Mouse (Mus musculus): ENCODE data around the gene Snd1. TPM values are rescaled to one million over a fixed set of nuclear protein-coding genes. Genes with fewer than 3 reads are reported as not detected.

Snd1 gene
- polyA plus RNA-seq, 1 experiment from 2014 or later: 104 TPM

DNA sequence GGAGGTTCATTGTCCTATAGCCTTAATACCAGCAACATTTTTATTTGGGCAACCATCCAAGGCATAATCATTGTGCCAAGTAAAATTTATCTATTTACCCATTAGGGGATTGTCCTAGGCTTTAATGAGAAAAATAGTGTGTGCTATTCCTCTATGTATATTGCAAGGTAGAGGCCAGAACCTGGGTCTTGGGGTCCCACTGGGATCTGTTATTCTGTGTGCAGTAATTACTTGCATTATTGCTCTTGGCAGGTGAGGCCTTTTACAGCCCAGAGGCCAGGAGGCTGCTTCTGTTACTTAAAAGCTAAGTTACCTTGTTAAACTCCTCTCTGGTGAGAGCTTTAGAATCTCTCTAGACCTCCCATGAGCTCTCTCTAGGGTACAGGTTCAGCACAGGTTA, 16.3 kb downstream of the Snd1 start:
- Histone ChIP-seq H3K4me2 (ENCODE audit: low read depth, low read length, severe bottlenecking) (no peak overlapping the region), H3K9ac (ENCODE audit: low read length) (no peak overlapping the region), H3K27me3 (ENCODE audit: control insufficient read depth, insufficient read depth, low read length) (no peaks in the 10 kb centered on the region), H3K4me1 (replicated peaks; ENCODE audit: control insufficient read depth, insufficient read depth, low read length) (no peaks in the 10 kb centered on the region), H3K36me3 (ENCODE audit: control insufficient read depth, insufficient read depth, low read length) (no peaks in the 10 kb centered on the region; the same call in 1 of the 2 replicates), H3K9me3 (ENCODE audit: control insufficient read depth, low read length) (no peaks in the 10 kb centered on the region; the same call in 1 of the 2 replicates), H3K27ac (ENCODE audit: low read depth, low read length) (no peak overlapping the region), H3K4me3 (ENCODE audit: low read depth, low read length) (no peak overlapping the region)
- DNase-seq (ENCODE audit: low spot score) (no peak), ATAC-seq (replicated peaks; ENCODE audit: low FRiP score) (no peak)

DNA sequence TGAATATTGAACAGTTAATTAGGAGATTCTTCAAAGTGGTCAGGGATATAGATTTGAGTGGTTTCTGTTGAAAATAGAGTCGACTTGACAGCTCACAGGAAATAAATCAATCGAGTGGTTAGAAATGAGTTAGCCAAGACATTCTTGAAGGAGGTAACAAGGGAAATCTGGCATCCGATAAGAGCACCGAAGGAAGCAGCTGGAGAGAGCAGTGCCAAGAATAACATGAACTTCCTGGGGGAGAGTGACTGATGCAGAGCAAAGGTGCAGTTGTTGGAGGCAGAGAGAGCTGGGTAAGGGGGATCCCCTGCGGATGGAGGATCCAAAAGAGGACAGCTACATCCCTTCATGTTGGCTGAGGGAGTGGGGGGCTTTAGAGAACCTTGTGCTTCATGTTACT, 22.9 kb downstream of the Snd1 start:
- no peak for ATAC-seq (replicated peaks; ENCODE audit: low FRiP score)

GRCm38 (mm10) chr6:28502576-28502975, 27.6 kb downstream of the Snd1 start:
- Histone ChIP-seq H3K27me3 (ENCODE audit: control insufficient read depth, insufficient read depth, low read length) (no peaks in the 10 kb centered on the region), H3K9me3 (ENCODE audit: control insufficient read depth, low read length) (no peaks in the 10 kb centered on the region), H3K4me2 (ENCODE audit: low read depth, low read length, severe bottlenecking) (no peak overlapping the region), H3K9ac (ENCODE audit: low read length) (no peak overlapping the region), H3K27ac (ENCODE audit: low read depth, low read length) (no peak overlapping the region), H3K36me3 (ENCODE audit: control insufficient read depth, insufficient read depth, low read length) (no peaks in the 10 kb centered on the region), H3K4me3 (ENCODE audit: low read depth, low read length) (no peak overlapping the region), H3K4me1 (replicated peaks; ENCODE audit: control insufficient read depth, insufficient read depth, low read length) (no peaks in the 10 kb centered on the region)
- no peak for ATAC-seq (replicated peaks; ENCODE audit: low FRiP score)
- WGBS: 88% methylated on average over 7 of the region's 7 CpGs
- DNase-seq (ENCODE audit: low spot score): no peak

More for the DNA sequence above, 22.9 kb downstream of the Snd1 start:
- DNase-seq (ENCODE audit: low spot score): no peak
- Histone ChIP-seq H3K4me3 (ENCODE audit: low read depth, low read length) (no peak overlapping the region), H3K9me3 (ENCODE audit: control insufficient read depth, low read length) (no peaks in the 10 kb centered on the region; the same call in 1 of the 2 replicates), H3K27me3 (ENCODE audit: control insufficient read depth, insufficient read depth, low read length) (no peaks in the 10 kb centered on the region), H3K27ac (ENCODE audit: low read depth, low read length) (no peak overlapping the region), H3K4me2 (ENCODE audit: low read depth, low read length, severe bottlenecking) (no peak overlapping the region), H3K36me3 (ENCODE audit: control insufficient read depth, insufficient read depth, low read length) (no peaks in the 10 kb centered on the region; the same call in 1 of the 2 replicates), H3K4me1 (replicated peaks; ENCODE audit: control insufficient read depth, insufficient read depth, low read length) (no peaks in the 10 kb centered on the region), H3K9ac (ENCODE audit: low read length) (no peak overlapping the region)
- whole genome bisulfite sequencing: 87% methylated on average over 5 of the region's 5 CpGs

DNA sequence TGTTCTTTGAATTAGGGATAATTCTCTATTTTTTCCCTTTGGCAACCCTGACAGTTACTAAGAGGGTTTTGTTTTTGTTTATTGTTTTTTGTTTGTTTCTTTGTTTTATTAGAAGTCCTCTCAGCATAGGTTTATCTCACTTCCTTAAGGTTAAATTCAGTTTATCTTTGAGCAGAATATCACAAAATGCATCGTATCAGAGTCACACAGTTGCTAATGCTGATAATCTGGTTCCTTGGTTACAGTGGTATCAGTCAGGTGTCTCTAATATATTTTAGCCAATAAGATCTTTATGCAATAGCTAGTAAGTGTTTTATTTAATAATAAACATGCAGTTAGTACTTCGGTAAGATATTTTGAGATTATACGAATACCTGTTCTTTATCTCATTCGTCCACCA, 28.2 kb downstream of the Snd1 start:
- H3K4me1 ChIP-seq (replicated peaks; ENCODE audit: control insufficient read depth, insufficient read depth, low read length): no peaks in the 10 kb centered on the region
- H3K9ac ChIP-seq (ENCODE audit: low read length): no peak overlapping the region
- H3K36me3 ChIP-seq (ENCODE audit: control insufficient read depth, insufficient read depth, low read length): no peaks in the 10 kb centered on the region
- DNase-seq (ENCODE audit: low spot score) (no peak), ATAC-seq (replicated peaks; ENCODE audit: low FRiP score) (no peak)
- H3K4me3 ChIP-seq (ENCODE audit: low read depth, low read length): no peak overlapping the region
- WGBS: 92% methylated on average over 4 of the region's 4 CpGs
- H3K9me3 ChIP-seq (ENCODE audit: control insufficient read depth, low read length): no peaks in the 10 kb centered on the region
- H3K27me3 ChIP-seq (ENCODE audit: control insufficient read depth, insufficient read depth, low read length): no peaks in the 10 kb centered on the region
- no peak overlapping the region for H3K4me2 ChIP-seq (ENCODE audit: low read depth, low read length, severe bottlenecking)
- H3K27ac ChIP-seq (ENCODE audit: low read depth, low read length): no peak overlapping the region

DNA sequence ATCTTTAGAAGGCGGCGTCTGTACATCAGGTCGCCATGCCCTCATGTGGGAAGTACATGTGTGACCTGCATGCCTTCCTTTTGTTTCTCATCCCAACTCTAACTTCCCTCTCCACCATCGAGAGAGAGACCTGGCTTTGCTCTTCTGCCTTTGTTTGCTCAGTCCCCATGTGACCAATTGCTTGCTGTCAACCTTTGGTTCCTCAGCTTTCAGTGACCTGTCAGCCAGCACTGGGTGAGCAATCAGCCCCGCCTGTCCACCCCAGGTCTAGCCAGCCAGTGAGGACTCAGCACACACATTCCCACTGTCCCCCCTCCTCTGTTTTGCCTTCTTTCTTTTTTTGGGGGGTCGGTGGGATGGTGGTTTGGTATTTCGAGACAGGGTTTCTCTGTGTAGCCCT, 29.7 kb downstream of the Snd1 start:
- ATAC-seq (replicated peaks; ENCODE audit: low FRiP score): no peak
- no peak overlapping the region for H3K9ac ChIP-seq (ENCODE audit: low read length)
- H3K4me3 ChIP-seq (ENCODE audit: low read depth, low read length): no peak overlapping the region
- no peaks in the 10 kb centered on the region for H3K9me3 ChIP-seq (ENCODE audit: control insufficient read depth, low read length)
- H3K36me3 ChIP-seq (ENCODE audit: control insufficient read depth, insufficient read depth, low read length): no peaks in the 10 kb centered on the region
- H3K4me1 ChIP-seq (replicated peaks; ENCODE audit: control insufficient read depth, insufficient read depth, low read length): no peaks in the 10 kb centered on the region
- DNase-seq (ENCODE audit: low spot score): no peak
- 93% methylated on average over 7 of the region's 7 CpGs for WGBS
- no peak overlapping the region for H3K27ac ChIP-seq (ENCODE audit: low read depth, low read length)
- no peaks in the 10 kb centered on the region for H3K27me3 ChIP-seq (ENCODE audit: control insufficient read depth, insufficient read depth, low read length)
- H3K4me2 ChIP-seq (ENCODE audit: low read depth, low read length, severe bottlenecking): no peak overlapping the region

- 88% methylated on average over 4 of the region's 4 CpGs for WGBS
- Histone ChIP-seq H3K4me2 (ENCODE audit: low read depth, low read length, severe bottlenecking) (no peak overlapping the region), H3K4me1 (replicated peaks; ENCODE audit: control insufficient read depth, insufficient read depth, low read length) (no peaks in the 10 kb centered on the region), H3K27me3 (ENCODE audit: control insufficient read depth, insufficient read depth, low read length) (no peaks in the 10 kb centered on the region), H3K27ac (ENCODE audit: low read depth, low read length) (no peak overlapping the region), H3K9me3 (ENCODE audit: control insufficient read depth, low read length) (no peaks in the 10 kb centered on the region), H3K36me3 (ENCODE audit: control insufficient read depth, insufficient read depth, low read length) (no peaks in the 10 kb centered on the region), H3K9ac (ENCODE audit: low read length) (no peak overlapping the region), H3K4me3 (ENCODE audit: low read depth, low read length) (no peak overlapping the region)
- ATAC-seq (replicated peaks; ENCODE audit: low FRiP score): no peak
- DNase-seq (ENCODE audit: low spot score): no peak
Observed at GRCm38 (mm10) chr6:28507759-28508158, 32.8 kb downstream of the Snd1 start.

DNA sequence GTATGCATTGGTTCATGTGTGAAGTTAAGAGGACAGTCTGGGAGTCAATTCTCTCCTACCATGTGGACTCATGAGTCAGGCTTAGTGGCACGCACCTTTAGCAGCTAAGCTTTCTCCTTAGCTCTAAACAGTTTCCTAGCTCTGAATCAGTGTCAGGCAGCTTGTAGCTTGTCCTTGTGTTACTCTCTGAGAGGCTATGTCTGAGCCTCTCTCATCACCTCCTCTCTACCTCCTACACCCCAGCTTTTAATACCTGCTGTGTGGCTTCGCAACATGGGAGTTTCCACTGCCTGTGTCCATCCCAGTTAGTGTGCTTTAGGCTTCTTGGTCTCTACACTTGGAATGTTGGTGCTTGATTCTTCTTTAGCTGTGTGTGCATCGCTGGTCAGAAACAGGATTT, 39.3 kb downstream of the Snd1 start:
- H3K4me3 ChIP-seq (ENCODE audit: low read depth, low read length): no peak overlapping the region
- no peaks in the 10 kb centered on the region for H3K36me3 ChIP-seq (ENCODE audit: control insufficient read depth, insufficient read depth, low read length)
- H3K9ac ChIP-seq (ENCODE audit: low read length): no peak overlapping the region
- no peaks in the 10 kb centered on the region for H3K27me3 ChIP-seq (ENCODE audit: control insufficient read depth, insufficient read depth, low read length)
- no peak overlapping the region for H3K27ac ChIP-seq (ENCODE audit: low read depth, low read length)
- H3K9me3 ChIP-seq (ENCODE audit: control insufficient read depth, low read length): no peaks in the 10 kb centered on the region
- H3K4me2 ChIP-seq (ENCODE audit: low read depth, low read length, severe bottlenecking): no peak overlapping the region
- no peak for ATAC-seq (replicated peaks; ENCODE audit: low FRiP score)
- no peaks in the 10 kb centered on the region for H3K4me1 ChIP-seq (replicated peaks; ENCODE audit: control insufficient read depth, insufficient read depth, low read length)
- 91% methylated on average over 3 of the region's 3 CpGs for WGBS
- DNase-seq (ENCODE audit: low spot score): no peak

DNA sequence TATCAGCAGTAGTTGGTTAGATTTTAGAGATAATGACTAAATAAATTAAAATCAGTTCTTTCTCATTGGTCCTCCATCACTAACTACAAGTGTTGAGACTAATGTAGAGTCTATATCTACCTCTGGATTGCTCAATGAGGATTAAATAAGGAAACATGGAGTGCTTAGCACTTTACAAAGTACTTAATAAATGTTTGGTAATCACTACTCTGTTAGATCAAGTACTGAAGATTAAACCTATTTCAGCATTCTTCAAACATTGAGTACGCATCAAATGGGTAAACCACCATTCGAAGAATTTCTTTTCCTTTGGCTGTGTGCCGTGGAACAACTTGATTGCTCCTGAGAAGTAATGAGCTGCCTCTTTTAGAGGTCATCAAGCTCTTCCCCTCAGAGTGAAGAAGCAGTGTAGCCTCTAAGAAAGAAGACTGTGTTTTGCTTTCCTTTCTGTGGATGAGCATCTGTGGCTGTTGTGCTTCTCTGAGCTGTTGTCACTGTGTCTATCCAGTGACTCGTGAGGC, 40.0 kb downstream of the Snd1 start:
- no peaks in the 10 kb centered on the region for H3K36me3 ChIP-seq (ENCODE audit: control insufficient read depth, insufficient read depth, low read length)
- 94% methylated on average over 4 of the region's 4 CpGs for WGBS
- no peak overlapping the region for H3K4me3 ChIP-seq (ENCODE audit: low read depth, low read length)
- no peaks in the 10 kb centered on the region for H3K27me3 ChIP-seq (ENCODE audit: control insufficient read depth, insufficient read depth, low read length)
- no peak for DNase-seq (ENCODE audit: low spot score)
- H3K4me1 ChIP-seq (replicated peaks; ENCODE audit: control insufficient read depth, insufficient read depth, low read length): no peaks in the 10 kb centered on the region
- no peak overlapping the region for H3K4me2 ChIP-seq (ENCODE audit: low read depth, low read length, severe bottlenecking)
- H3K27ac ChIP-seq (ENCODE audit: low read depth, low read length): no peak overlapping the region
- no peaks in the 10 kb centered on the region for H3K9me3 ChIP-seq (ENCODE audit: control insufficient read depth, low read length)
- ATAC-seq (replicated peaks; ENCODE audit: low FRiP score): no peak
- H3K9ac ChIP-seq (ENCODE audit: low read length): no peak overlapping the region

- no peaks in the 10 kb centered on the region for H3K36me3 ChIP-seq (ENCODE audit: control insufficient read depth, insufficient read depth, low read length)
Observed at GRCm38 (mm10) chr6:28516618-28517017, 41.7 kb downstream of the Snd1 start.

More at GRCm38 (mm10) chr6:28516618-28517017, 41.7 kb downstream of the Snd1 start:
- Histone ChIP-seq H3K27ac (ENCODE audit: low read depth, low read length) (no peak overlapping the region), H3K27me3 (ENCODE audit: control insufficient read depth, insufficient read depth, low read length) (no peaks in the 10 kb centered on the region), H3K4me2 (ENCODE audit: low read depth, low read length, severe bottlenecking) (no peak overlapping the region), H3K4me3 (ENCODE audit: low read depth, low read length) (no peak overlapping the region), H3K9ac (ENCODE audit: low read length) (no peak overlapping the region), H3K4me1 (replicated peaks; ENCODE audit: control insufficient read depth, insufficient read depth, low read length) (no peaks in the 10 kb centered on the region), H3K9me3 (ENCODE audit: control insufficient read depth, low read length) (no peaks in the 10 kb centered on the region)
- no peak for ATAC-seq (replicated peaks; ENCODE audit: low FRiP score)
- WGBS: 46% methylated on average over 2 of the region's 2 CpGs
- DNase-seq (ENCODE audit: low spot score): no peak

All from forebrain, embryonic 11.5 days (tissue).